Mouse (Mus musculus): ENCODE data around the gene 4930519P11Rik. TPM values are rescaled to one million over a fixed set of nuclear protein-coding genes. Genes with fewer than 3 reads are reported as not detected.

The 4930519P11Rik gene
- total RNA-seq (2023), result 1.3 TPM in 1 of 4 replicates, not detected in the others

DNA sequence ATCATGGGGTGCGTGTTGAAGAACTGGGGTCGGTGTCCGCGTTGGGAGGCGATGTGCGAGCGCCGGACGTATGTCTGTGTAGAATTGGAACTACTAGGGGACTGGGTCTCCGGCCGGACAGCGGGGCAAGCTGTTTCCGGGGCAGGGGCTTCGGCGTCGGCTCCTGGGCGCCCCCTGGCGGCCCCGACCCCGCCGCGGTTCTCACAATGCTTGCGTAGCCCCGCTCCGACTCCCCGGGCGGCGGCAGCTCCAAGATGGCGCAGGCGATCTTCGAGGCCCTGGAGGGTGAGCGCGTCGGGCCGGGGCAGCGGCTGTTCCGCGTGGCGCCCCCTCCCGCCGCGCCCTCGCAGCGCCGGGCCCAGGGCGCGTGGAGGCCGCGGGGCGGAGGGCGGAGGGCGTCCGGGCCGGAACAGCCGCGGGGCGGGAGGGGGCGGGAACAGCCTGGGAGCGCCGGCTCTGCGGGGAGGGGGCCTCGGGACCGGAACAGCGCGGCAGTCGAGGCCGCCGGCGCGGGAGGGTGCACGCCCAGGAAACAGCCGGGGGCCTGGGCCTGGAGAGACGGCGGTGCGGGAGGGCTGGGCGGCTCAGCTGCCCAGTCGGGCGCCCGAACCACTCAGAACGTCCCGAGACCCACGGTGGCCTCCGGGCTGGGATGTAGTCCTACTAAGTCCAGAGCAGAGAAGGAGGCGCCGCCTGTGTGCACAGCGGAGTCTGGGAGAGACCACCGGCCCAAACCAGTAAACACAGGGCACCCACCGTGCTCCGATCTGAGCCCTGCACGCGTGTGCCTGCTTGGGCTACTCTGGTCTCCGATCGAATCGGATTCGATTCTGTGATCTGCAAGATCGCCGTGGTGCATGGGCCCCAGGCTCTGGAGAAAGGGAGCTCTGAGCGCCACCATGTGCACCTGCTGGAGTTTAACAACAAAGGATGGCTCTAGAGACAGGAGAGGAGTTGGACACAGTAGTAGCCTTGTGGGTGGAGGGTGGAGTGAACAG is at the start of gene 4930519P11Rik, which contains the start of gene Zfp341:
Gene 4930519P11Rik (minus strand): TSS at position 320 of the 998 bp plus-strand sequence.
Gene Zfp341 (plus strand): TSS at position 180 of the 998 bp plus-strand sequence.

DNA sequence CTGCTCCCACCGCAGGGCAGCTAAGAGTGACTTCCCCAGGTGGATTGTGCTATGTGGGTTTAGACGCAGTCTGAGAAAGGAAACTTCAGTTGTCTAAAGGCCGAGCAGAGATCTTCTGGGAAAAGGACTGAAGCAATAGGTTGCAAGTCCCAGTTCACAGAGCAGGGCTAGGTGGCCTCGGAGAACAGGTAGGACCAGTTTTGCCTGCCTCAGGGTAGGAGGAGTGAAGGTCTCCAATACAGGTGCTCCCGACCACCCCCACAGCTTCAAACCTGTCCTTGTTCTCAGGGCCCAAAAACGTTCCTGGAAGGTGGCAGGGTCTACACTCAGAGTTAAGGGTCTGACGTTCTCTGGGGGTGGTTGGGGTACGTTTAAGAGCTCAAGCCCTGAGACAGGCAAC is 38.1 kb upstream of the 4930519P11Rik start, which contains the start of gene Chmp4b:
Gene Chmp4b (plus strand): TSS at position 343 of the 400 bp plus-strand sequence.

DNA sequence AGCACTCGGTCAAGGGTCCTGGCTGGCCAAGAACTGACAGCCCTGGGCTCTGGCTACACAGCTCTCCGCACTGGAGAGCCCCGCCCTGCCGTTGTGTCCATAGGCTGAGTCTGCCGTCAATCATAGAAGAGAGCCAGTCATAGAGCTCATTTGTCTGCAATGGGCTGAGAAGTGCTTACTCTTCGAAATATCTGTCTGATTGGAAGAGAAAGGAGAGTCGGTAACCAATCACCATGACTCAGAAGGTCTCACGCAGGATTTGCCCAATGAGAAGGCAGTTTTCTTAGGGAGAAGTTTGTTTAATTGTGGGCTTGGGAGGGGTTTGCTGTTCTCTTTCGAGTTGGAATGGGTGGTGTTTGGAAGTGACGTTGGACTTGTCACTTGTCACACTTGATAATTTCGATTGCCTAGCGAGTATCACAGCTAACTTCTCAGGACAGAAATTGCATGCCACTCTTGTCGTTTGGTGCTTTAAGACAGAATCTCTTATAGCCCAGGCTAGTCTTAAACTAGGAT is 9.5 kb downstream of the 4930519P11Rik start, which contains the start of gene Pxmp4:
Gene Pxmp4 (minus strand): TSS at position 71 of the 516 bp plus-strand sequence.

DNA sequence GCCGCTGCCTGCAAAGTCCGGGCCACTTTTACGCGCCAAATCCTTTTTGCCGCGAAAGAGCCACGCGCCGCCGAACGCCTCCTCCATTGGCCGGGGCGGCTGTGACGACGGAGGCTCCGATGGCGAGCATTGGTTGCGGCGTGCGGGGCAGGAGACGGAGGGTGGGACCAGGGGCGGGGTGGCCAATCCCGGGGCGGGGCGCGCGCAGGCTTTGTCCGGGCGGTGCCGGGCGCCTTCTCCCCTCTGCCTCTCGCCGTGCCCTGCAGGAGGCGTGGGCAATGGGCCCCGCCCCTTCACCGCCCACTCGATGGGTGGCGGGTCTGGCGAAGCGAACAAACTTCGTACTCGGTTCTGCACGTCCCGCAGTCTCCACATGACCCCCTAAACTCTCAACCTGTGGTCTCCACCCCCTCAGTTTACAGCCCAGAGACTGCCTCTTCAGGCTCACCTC is 43.4 kb downstream of the 4930519P11Rik start, which contains the start of gene E2f1:
Gene E2f1 (minus strand): TSS at position 57 of the 451 bp plus-strand sequence.

Other genes starting within 250 kb of the 4930519P11Rik start
- gene Cdk5rap1, start 240.4 kb downstream of the 4930519P11Rik start, total RNA-seq (2023), result 8.5 to 14.2 TPM (median 12.6 TPM) in 4 replicates
- 0.46 to 0.52 TPM (median 0.50 TPM) in 3 of 4 replicates, not detected in the other for gene Snta1, start 205.3 kb downstream of the 4930519P11Rik start, total RNA-seq (2023)
- 33.9 to 49.6 TPM (median 43.9 TPM) in 4 replicates for gene Cbfa2t2, start 177.0 kb downstream of the 4930519P11Rik start, total RNA-seq (2023)
- 0.94 to 2.5 TPM (median 1.7 TPM) in 4 replicates for gene 1700003F12Rik, start 66.4 kb downstream of the 4930519P11Rik start, total RNA-seq (2023)
- gene Actl10, start 61.7 kb downstream of the 4930519P11Rik start, total RNA-seq (2023), result 0.39 to 1.7 TPM (median 0.84 TPM) in 4 replicates
- gene Necab3, start 54.5 kb downstream of the 4930519P11Rik start, total RNA-seq (2023), result 0.72 to 1.5 TPM (median 1.3 TPM) in 3 of 4 replicates, not detected in the other
- gene E2f1, start 43.5 kb downstream of the 4930519P11Rik start, total RNA-seq (2023), result 3.8 to 5.3 TPM (median 4.9 TPM) in 4 replicates
- gene Pxmp4, start 9.7 kb downstream of the 4930519P11Rik start, total RNA-seq (2023), result 7.4 to 10.4 TPM (median 8.4 TPM) in 4 replicates
- 6.4 to 8.7 TPM (median 7.2 TPM) in 4 replicates for gene Zfp341, start 140 bp downstream of the 4930519P11Rik start, total RNA-seq (2023)
- gene Chmp4b, start 38.3 kb upstream of the 4930519P11Rik start, total RNA-seq (2023), result 109 to 130 TPM (median 117 TPM) in 4 replicates
- gene Gm14214, start 156.6 kb upstream of the 4930519P11Rik start, total RNA-seq (2023), result not detected in 4 replicates
- 154 to 169 TPM (median 162 TPM) in 4 replicates for gene Raly, start 177.7 kb upstream of the 4930519P11Rik start, total RNA-seq (2023)
- not detected in 4 replicates for gene a, start 178.0 kb upstream of the 4930519P11Rik start, total RNA-seq (2023)